Comparison of ENCODE assay signal across 41 mouse cellular contexts in genomic region chr2:73298841-73299240, GRCm38 (mm10). TPM values are rescaled to one million over a fixed set of nuclear protein-coding genes. Genes with fewer than 3 reads are reported as not detected.
"Had no signal": no experiment of that assay in that cellular context is flagged by ENCODE, and none has a peak within 500 bp of the region (broad histone marks: within the 10 kb centered on the region; RNA-seq: fewer than 3 reads in every experiment).

No protein-coding gene starts in this region.

- H3K9me3 ChIP-seq: heart, embryonic 10.5 days; heart, embryonic 12.5 days; heart, embryonic 13.5 days; heart, embryonic 15.5 days; hindbrain, embryonic 10.5 days; hindbrain, embryonic 12.5 days; hindbrain, embryonic 13.5 days; hindbrain, embryonic 15.5 days; intestine, embryonic 15.5 days; kidney, embryonic 15.5 days had no signal

- DNase-seq: heart, postnatal 10 days; heart, postnatal 14 days; heart, postnatal 36 days; heart, postnatal 4 days; kidney, adult 11 months; kidney, adult 18-20 months; kidney, adult 2 months; kidney, adult 8-10 months; kidney, adult 9 months; kidney, postnatal 10 days; kidney, postnatal 14 days; kidney, postnatal 25 days; kidney, postnatal 36 days; kidney, postnatal 4 days; layer of hippocampus, adult 9-11 months; layer of hippocampus, postnatal 36 days had no signal

- H3K27ac ChIP-seq: heart, embryonic 10.5 days; heart, embryonic 13.5 days; heart, embryonic 15.5 days; hindbrain, embryonic 10.5 days; hindbrain, embryonic 12.5 days; hindbrain, embryonic 13.5 days; hindbrain, embryonic 14.5 days; hindbrain, embryonic 15.5 days; hindbrain, postnatal 0 days; intestine, embryonic 15.5 days; kidney, embryonic 15.5 days; kidney, postnatal 0 days; layer of hippocampus, adult 2 months had no signal

- ATAC-seq: hindbrain, embryonic 16.5 days; hindbrain, postnatal 0 days; intestine, embryonic 15.5 days; intestine, embryonic 16.5 days; intestine, postnatal 0 days had no signal

- H3K4me3 ChIP-seq: heart, embryonic 10.5 days; heart, embryonic 12.5 days; heart, embryonic 13.5 days; heart, embryonic 15.5 days; hindbrain, embryonic 10.5 days; hindbrain, embryonic 12.5 days; hindbrain, embryonic 13.5 days; hindbrain, embryonic 15.5 days; intestine, embryonic 15.5 days; kidney, embryonic 15.5 days; layer of hippocampus, adult 2 months had no signal

- H3K27me3 ChIP-seq: heart, embryonic 12.5 days; heart, embryonic 13.5 days; heart, embryonic 15.5 days; hindbrain, embryonic 12.5 days; hindbrain, embryonic 13.5 days; hindbrain, embryonic 15.5 days; intestine, embryonic 15.5 days; kidney, embryonic 15.5 days had no signal

- H3K4me1 ChIP-seq: heart, embryonic 10.5 days; heart, embryonic 12.5 days; heart, embryonic 13.5 days; heart, embryonic 15.5 days; hindbrain, embryonic 10.5 days; hindbrain, embryonic 12.5 days; hindbrain, embryonic 13.5 days; hindbrain, embryonic 15.5 days; intestine, embryonic 15.5 days; kidney, embryonic 15.5 days had no signal

- H3K4me2 ChIP-seq: heart, embryonic 11.5 days; heart, embryonic 12.5 days; heart, embryonic 13.5 days; heart, embryonic 15.5 days; hindbrain, embryonic 12.5 days; hindbrain, embryonic 13.5 days; hindbrain, embryonic 14.5 days; hindbrain, embryonic 15.5 days; intestine, embryonic 15.5 days; kidney, embryonic 15.5 days had no signal

- H3K9ac ChIP-seq: heart, embryonic 12.5 days; heart, embryonic 13.5 days; heart, embryonic 15.5 days; hindbrain, embryonic 12.5 days; hindbrain, embryonic 13.5 days; hindbrain, embryonic 14.5 days; hindbrain, embryonic 15.5 days; intestine, embryonic 15.5 days; kidney, embryonic 15.5 days had no signal

RNA-seq across cellular contexts. Expression of gene Sp9, which starts 27.1 kb away (rescaled TPM):
- polyA plus RNA-seq: heart, embryonic 10.5 days; heart, embryonic 12.5 days; heart, embryonic 13.5 days; heart, embryonic 14.5 days; heart, embryonic 15.5 days; heart, embryonic 16.5 days; heart, postnatal 0 days; inflammation-experienced regulatory T-cells, adult 6 months; intestine, embryonic 14.5 days; intestine, embryonic 15.5 days; intestine, embryonic 16.5 days; intestine, postnatal 0 days; kidney, adult 2 months; kidney, embryonic 16.5 days; kidney, postnatal 0 days; large intestine, adult 2 months had no signal
